Comparison of ENCODE assay signal across 18 mouse cellular contexts in genomic region chr12:54472881-54473280, GRCm38 (mm10).
"Had no signal": no experiment of that assay in that cellular context is flagged by ENCODE, and none has a peak within 500 bp of the region (broad histone marks: within the 10 kb centered on the region; RNA-seq: fewer than 3 reads in every experiment).

No protein-coding gene starts in this region.

- DNase-seq: kidney, adult 2 months; kidney, postnatal 25 days; layer of hippocampus, postnatal 36 days; liver, embryonic 13.5 days; lung, adult 2 months; lung, postnatal 14 days; lung, postnatal 4 days; right cerebral cortex, postnatal 14 days; right cerebral cortex, postnatal 4 days; thymus, adult 2 months; thymus, postnatal 4 days had no signal

- H3K9me3 ChIP-seq: liver, embryonic 13.5 days; midbrain, embryonic 12.5 days; neural tube, embryonic 13.5 days; stomach, embryonic 15.5 days had no signal

- ATAC-seq: midbrain, embryonic 16.5 days had no signal

- H3K4me3 ChIP-seq: left cerebral cortex, adult 2 months; liver, embryonic 13.5 days; midbrain, embryonic 12.5 days; myocyte; neural tube, embryonic 13.5 days; stomach, embryonic 15.5 days had no signal

- H3K4me1 ChIP-seq: liver, embryonic 13.5 days; midbrain, embryonic 12.5 days; neural tube, embryonic 13.5 days; stomach, embryonic 15.5 days had no signal

- H3K27ac ChIP-seq: kidney, postnatal 0 days; left cerebral cortex, adult 2 months; liver, embryonic 13.5 days; midbrain, embryonic 12.5 days; neural tube, embryonic 13.5 days; stomach, embryonic 15.5 days had no signal

- H3K36me3 ChIP-seq: liver, embryonic 13.5 days; midbrain, embryonic 12.5 days; neural tube, embryonic 13.5 days; stomach, embryonic 15.5 days had no signal

- H3K27me3 ChIP-seq: liver, embryonic 13.5 days; midbrain, embryonic 12.5 days; neural tube, embryonic 13.5 days; stomach, embryonic 15.5 days had no signal
